Mouse (Mus musculus): Measurements from ENCODE around the gene 2210011C24Rik. TPM values are rescaled to one million over a fixed set of nuclear protein-coding genes. Genes with fewer than 3 reads are reported as not detected.

The 2210011C24Rik gene
- polyA plus RNA-seq, 1 experiment from 2014 or later = 21.0 TPM

- Histone ChIP-seq H3K4me2 (ENCODE audit: low read length) (no peak overlapping the region), H3K4me1 (replicated peaks; ENCODE audit: insufficient read depth, low read length) (no peaks in the 10 kb centered on the region; the same call in 1 of the 2 replicates), H3K9ac (ENCODE audit: low read depth, low read length) (no peak overlapping the region; the same call in 1 of the 2 replicates), H3K36me3 (ENCODE audit: insufficient read depth, low read length) (no peaks in the 10 kb centered on the region), H3K4me3 (replicated peaks; ENCODE audit: low read depth, low read length) (no peak overlapping the region), H3K27ac (no peak overlapping the region), H3K9me3 (replicated peaks; ENCODE audit: low read length) (no peaks in the 10 kb centered on the region), H3K27me3 (ENCODE audit: insufficient read depth, low read length) (peaks cover 4% of the 10 kb centered on the region)
- peak; percentile 89 for TF ChIP-seq CTCF (IDR thresholded peaks at IDR 0.05; ENCODE audit: low read depth)
- no peak for ATAC-seq (replicated peaks; ENCODE audit: low FRiP score, low read depth)
- peak; percentile 90 for DNase-seq (ENCODE audit: low spot score)
- WGBS = under 1% methylated on average over 5 of the region's 5 CpGs
Observed at GRCm38 (mm10) chr8:84039050-84039449, 27.1 kb upstream of the 2210011C24Rik start.

GRCm38 (mm10) chr8:84038015-84038414 lies 26.0 kb upstream of the 2210011C24Rik start:
- ATAC-seq (replicated peaks; ENCODE audit: low FRiP score, low read depth) (no peak), DNase-seq (ENCODE audit: low spot score) (peak; percentile 53)
- H3K4me3 ChIP-seq (replicated peaks; ENCODE audit: low read depth, low read length) = no peak overlapping the region
- H3K27ac ChIP-seq = no peak overlapping the region
- H3K9me3 ChIP-seq (replicated peaks; ENCODE audit: low read length) = no peaks in the 10 kb centered on the region
- no peaks in the 10 kb centered on the region; the same call in 1 of the 2 replicates for H3K4me1 ChIP-seq (replicated peaks; ENCODE audit: insufficient read depth, low read length)
- H3K27me3 ChIP-seq (ENCODE audit: insufficient read depth, low read length) = no peaks in the 10 kb centered on the region
- 60% methylated on average over 5 of the region's 5 CpGs for WGBS
- no peak overlapping the region for H3K9ac ChIP-seq (ENCODE audit: low read depth, low read length)
- no peak overlapping the region for H3K4me2 ChIP-seq (ENCODE audit: low read length)
- H3K36me3 ChIP-seq (ENCODE audit: insufficient read depth, low read length) = no peaks in the 10 kb centered on the region
- TF ChIP-seq CTCF (IDR thresholded peaks at IDR 0.05; ENCODE audit: low read depth) = no peak

DNA sequence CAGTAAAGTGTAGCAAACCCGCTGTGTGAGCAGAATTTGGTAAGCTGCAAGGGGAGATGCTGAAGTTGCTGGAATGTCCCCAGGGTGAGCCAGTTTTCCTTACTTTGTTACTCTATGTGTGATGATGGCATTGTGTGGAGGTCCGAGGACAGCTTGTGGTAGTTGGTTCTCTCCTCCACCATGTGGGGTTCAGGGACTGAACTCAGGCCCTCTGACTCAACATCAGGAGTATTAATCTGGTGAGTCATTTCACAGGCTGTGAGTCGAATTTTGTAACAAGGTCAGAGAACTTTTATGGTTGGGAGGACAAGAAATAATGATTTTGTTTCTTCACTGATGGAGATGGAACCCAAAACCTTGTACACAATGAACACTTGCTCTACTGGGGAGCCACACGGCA lies 20.8 kb upstream of the 2210011C24Rik start:
- no peak overlapping the region for H3K27ac ChIP-seq
- DNase-seq (ENCODE audit: low spot score) = no peak
- no peak overlapping the region for H3K4me2 ChIP-seq (ENCODE audit: low read length)
- H3K27me3 ChIP-seq (ENCODE audit: insufficient read depth, low read length) = no peaks in the 10 kb centered on the region
- no peak for ATAC-seq (replicated peaks; ENCODE audit: low FRiP score, low read depth)
- H3K9me3 ChIP-seq (replicated peaks; ENCODE audit: low read length) = no peaks in the 10 kb centered on the region
- no peak overlapping the region for H3K9ac ChIP-seq (ENCODE audit: low read depth, low read length)
- whole genome bisulfite sequencing = 63% methylated on average over 4 of the region's 4 CpGs
- H3K36me3 ChIP-seq (ENCODE audit: insufficient read depth, low read length) = 0 out of 2 replicates have a peak, but pooled peaks cover 3% of the 10 kb centered on the region
- no peaks in the 10 kb centered on the region for H3K4me1 ChIP-seq (replicated peaks; ENCODE audit: insufficient read depth, low read length)
- no peak for TF ChIP-seq CTCF (IDR thresholded peaks at IDR 0.05; ENCODE audit: low read depth)
- H3K4me3 ChIP-seq (replicated peaks; ENCODE audit: low read depth, low read length) = no peak overlapping the region

DNA sequence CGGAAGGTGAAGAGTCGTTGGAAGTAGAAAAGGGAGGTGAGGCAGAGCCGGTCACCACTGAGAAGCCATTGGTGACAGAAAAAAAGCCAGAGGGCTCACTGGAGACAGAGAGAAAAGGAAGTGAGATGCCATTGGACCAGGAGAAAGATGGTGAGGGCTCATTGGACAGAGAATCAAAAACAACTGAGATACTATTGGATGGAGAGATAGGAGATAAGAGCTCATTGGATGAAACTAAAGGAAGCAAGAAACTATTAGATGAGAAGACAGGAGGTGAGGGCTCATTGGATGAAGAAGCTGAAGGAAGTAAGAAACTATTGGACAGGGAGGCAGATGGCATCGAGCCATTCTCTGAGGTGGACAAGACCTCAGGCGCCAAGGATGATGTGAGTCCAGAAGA lies 17.3 kb upstream of the 2210011C24Rik start:
- H3K9me3 ChIP-seq (replicated peaks; ENCODE audit: low read length) = no peaks in the 10 kb centered on the region
- no peak for DNase-seq (ENCODE audit: low spot score)
- no peaks in the 10 kb centered on the region for H3K27me3 ChIP-seq (ENCODE audit: insufficient read depth, low read length)
- H3K4me2 ChIP-seq (ENCODE audit: low read length) = no peak overlapping the region
- H3K27ac ChIP-seq = no peak overlapping the region
- 0 out of 2 replicates have a peak, but pooled peaks cover 3% of the 10 kb centered on the region for H3K36me3 ChIP-seq (ENCODE audit: insufficient read depth, low read length)
- H3K4me1 ChIP-seq (replicated peaks; ENCODE audit: insufficient read depth, low read length) = 0 out of 2 replicates have a peak, but pooled peaks cover 4% of the 10 kb centered on the region
- no peak overlapping the region for H3K4me3 ChIP-seq (replicated peaks; ENCODE audit: low read depth, low read length)
- 89% methylated on average over 5 of the region's 5 CpGs for WGBS
- TF ChIP-seq CTCF (IDR thresholded peaks at IDR 0.05; ENCODE audit: low read depth) = no peak
- no peak for ATAC-seq (replicated peaks; ENCODE audit: low FRiP score, low read depth)
- H3K9ac ChIP-seq (ENCODE audit: low read depth, low read length) = no peak overlapping the region

DNA sequence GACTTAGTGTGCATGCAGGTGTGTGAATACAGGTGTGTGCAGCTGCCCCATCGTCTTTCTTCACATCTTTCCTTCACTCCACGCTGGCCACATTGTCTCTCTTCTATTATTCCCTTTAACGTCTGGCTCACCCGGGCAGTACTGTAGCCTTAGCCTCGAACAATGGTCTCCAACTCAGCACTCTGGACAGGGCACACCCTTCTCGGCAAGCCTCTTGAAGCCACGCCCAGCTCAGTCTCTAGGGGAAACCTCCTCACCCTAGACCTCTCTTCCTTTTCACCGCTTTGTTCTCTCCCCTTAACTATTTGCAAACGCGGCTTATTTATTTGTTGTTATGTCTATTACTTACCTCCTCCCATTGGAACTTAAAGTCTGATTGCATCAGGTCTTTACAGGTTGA lies 15.5 kb upstream of the 2210011C24Rik start:
- no peak for TF ChIP-seq CTCF (IDR thresholded peaks at IDR 0.05; ENCODE audit: low read depth)
- H3K4me2 ChIP-seq (ENCODE audit: low read length) = no peak overlapping the region
- H3K9ac ChIP-seq (ENCODE audit: low read depth, low read length) = no peak overlapping the region
- 0 out of 2 replicates have a peak, but pooled peaks cover 3% of the 10 kb centered on the region for H3K36me3 ChIP-seq (ENCODE audit: insufficient read depth, low read length)
- H3K4me3 ChIP-seq (replicated peaks; ENCODE audit: low read depth, low read length) = no peak overlapping the region
- no peaks in the 10 kb centered on the region for H3K9me3 ChIP-seq (replicated peaks; ENCODE audit: low read length)
- ATAC-seq (replicated peaks; ENCODE audit: low FRiP score, low read depth) (no peak), DNase-seq (ENCODE audit: low spot score) (no peak)
- H3K27ac ChIP-seq = no peak overlapping the region
- 21% methylated on average over 10 of the region's 10 CpGs for WGBS
- peaks cover 17% of the 10 kb centered on the region; the same call in 1 of the 2 replicates for H3K4me1 ChIP-seq (replicated peaks; ENCODE audit: insufficient read depth, low read length)
- no peaks in the 10 kb centered on the region for H3K27me3 ChIP-seq (ENCODE audit: insufficient read depth, low read length)

DNA sequence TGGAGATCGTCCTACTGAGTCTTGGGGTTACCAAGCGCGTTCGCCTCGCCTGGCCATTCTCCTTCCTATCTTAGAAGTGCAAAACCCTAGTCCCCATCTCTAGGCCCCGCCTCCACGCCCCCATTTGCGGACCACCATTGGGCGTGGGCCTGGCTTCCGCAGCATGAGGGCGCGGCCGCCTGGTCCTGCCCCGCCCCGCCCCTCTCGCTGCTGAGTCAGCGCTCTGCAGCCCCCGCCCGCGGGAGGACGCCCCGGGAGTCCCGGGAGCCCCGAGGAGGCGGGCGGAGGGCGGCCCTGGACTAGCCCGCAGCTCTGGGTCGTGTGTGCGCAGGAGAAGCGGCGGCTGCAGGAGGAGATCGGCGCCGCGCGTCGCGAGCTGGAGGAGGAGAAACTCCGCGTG lies 13.9 kb upstream of the 2210011C24Rik start:
- peak overlapping the region; percentile 74 for H3K4me2 ChIP-seq (ENCODE audit: low read length)
- peak overlapping the region; percentile 42; the same call in 1 of the 2 replicates for H3K9ac ChIP-seq (ENCODE audit: low read depth, low read length)
- H3K4me3 ChIP-seq (replicated peaks; ENCODE audit: low read depth, low read length) = peak overlapping the region; percentile 37
- H3K9me3 ChIP-seq (replicated peaks; ENCODE audit: low read length) = no peaks in the 10 kb centered on the region
- peak; percentile 83 for DNase-seq (ENCODE audit: low spot score)
- no peaks in the 10 kb centered on the region for H3K27me3 ChIP-seq (ENCODE audit: insufficient read depth, low read length)
- no peak overlapping the region for H3K27ac ChIP-seq
- H3K4me1 ChIP-seq (replicated peaks; ENCODE audit: insufficient read depth, low read length) = peaks cover 29% of the 10 kb centered on the region
- WGBS = 2% methylated on average over 41 of the region's 41 CpGs
- ATAC-seq (replicated peaks; ENCODE audit: low FRiP score, low read depth) = 0 out of 2 replicates have a peak, but pooled peaks have one; percentile 6
- TF ChIP-seq CTCF (IDR thresholded peaks at IDR 0.05; ENCODE audit: low read depth) = no peak
- H3K36me3 ChIP-seq (ENCODE audit: insufficient read depth, low read length) = 0 out of 2 replicates have a peak, but pooled peaks cover 3% of the 10 kb centered on the region

- ATAC-seq (replicated peaks; ENCODE audit: low FRiP score, low read depth) = no peak
- TF ChIP-seq CTCF (IDR thresholded peaks at IDR 0.05; ENCODE audit: low read depth) = peak; percentile 83
- no peak overlapping the region for H3K4me3 ChIP-seq (replicated peaks; ENCODE audit: low read depth, low read length)
- 18% methylated on average over 10 of the region's 10 CpGs for WGBS
- H3K4me2 ChIP-seq (ENCODE audit: low read length) = peak overlapping the region; percentile 53; the same call in 1 of the 2 replicates
- H3K27ac ChIP-seq = peak overlapping the region; percentile 36; the same call in 1 of the 2 replicates
- H3K4me1 ChIP-seq (replicated peaks; ENCODE audit: insufficient read depth, low read length) = peaks cover 29% of the 10 kb centered on the region
- DNase-seq (ENCODE audit: low spot score) = peak; percentile 57
- H3K9ac ChIP-seq (ENCODE audit: low read depth, low read length) = no peak overlapping the region
- no peaks in the 10 kb centered on the region for H3K27me3 ChIP-seq (ENCODE audit: insufficient read depth, low read length)
- no peaks in the 10 kb centered on the region for H3K36me3 ChIP-seq (ENCODE audit: insufficient read depth, low read length)
- no peaks in the 10 kb centered on the region for H3K9me3 ChIP-seq (replicated peaks; ENCODE audit: low read length)
Observed at GRCm38 (mm10) chr8:84024171-84024570, 12.2 kb upstream of the 2210011C24Rik start.
